Mouse (Mus musculus) retina, postnatal 1 day (tissue): ENCODE results near the gene Rlim.

ENCODE experiments used
- DNase-seq: peaks from one replicate; pipeline ENCODE4 v3.0.0-alpha.2; 2012

Rlim gene

GRCm38 (mm10) chrX:103981169-103981689 lies at the start of gene Rlim:
Gene Rlim (minus strand): TSS chrX:103981284.
- DNase-seq: peak; percentile 97

- no peak for DNase-seq
These were observed 36.1 kb upstream of the Rlim start for GRCm38 (mm10) chrX:104017196-104017595.

GRCm38 (mm10) chrX:104015048-104015447 lies 34.0 kb upstream of the Rlim start:
- no peak for DNase-seq

- DNase-seq: no peak
These were observed 32.3 kb upstream of the Rlim start for GRCm38 (mm10) chrX:104013318-104013811.

- DNase-seq: no peak
These were observed 13.7 kb upstream of the Rlim start for GRCm38 (mm10) chrX:103994741-103995140.

- DNase-seq: no peak
These were observed 12.8 kb upstream of the Rlim start for GRCm38 (mm10) chrX:103993864-103994263.

GRCm38 (mm10) chrX:103991702-103992101 lies 10.6 kb upstream of the Rlim start:
- DNase-seq: peak; percentile 28

GRCm38 (mm10) chrX:103990392-103990791 lies 9.3 kb upstream of the Rlim start:
- DNase-seq: no peak

- DNase-seq: no peak
These were observed 6.3 kb upstream of the Rlim start for GRCm38 (mm10) chrX:103987215-103987964.

- DNase-seq: peak; percentile 67
These were observed 5.1 kb upstream of the Rlim start for GRCm38 (mm10) chrX:103986159-103986558.

- no peak for DNase-seq
These were observed 3.9 kb upstream of the Rlim start for GRCm38 (mm10) chrX:103984992-103985391.

- DNase-seq: no peak
These were observed 722 bp upstream of the Rlim start for GRCm38 (mm10) chrX:103981806-103982205.

GRCm38 (mm10) chrX:103980590-103981168 lies 405 bp downstream of the Rlim start:
- DNase-seq: no peak

GRCm38 (mm10) chrX:103980036-103980435 lies 1.0 kb downstream of the Rlim start:
- peak; percentile 29 for DNase-seq

- DNase-seq: no peak
These were observed 41.4 kb downstream of the Rlim start for GRCm38 (mm10) chrX:103939701-103940100.

- peak; percentile 41 for DNase-seq
These were observed 43.8 kb downstream of the Rlim start for GRCm38 (mm10) chrX:103937333-103937732.

GRCm38 (mm10) chrX:103922436-103922835 lies 58.6 kb downstream of the Rlim start:
- no peak for DNase-seq

GRCm38 (mm10) chrX:103918954-103919353 lies 62.1 kb downstream of the Rlim start:
- no peak for DNase-seq

GRCm38 (mm10) chrX:103914790-103915189 lies 66.3 kb downstream of the Rlim start:
- peak; percentile 69 for DNase-seq
